Mouse (Mus musculus): ENCODE data around the gene Ralgps1.

DNA sequence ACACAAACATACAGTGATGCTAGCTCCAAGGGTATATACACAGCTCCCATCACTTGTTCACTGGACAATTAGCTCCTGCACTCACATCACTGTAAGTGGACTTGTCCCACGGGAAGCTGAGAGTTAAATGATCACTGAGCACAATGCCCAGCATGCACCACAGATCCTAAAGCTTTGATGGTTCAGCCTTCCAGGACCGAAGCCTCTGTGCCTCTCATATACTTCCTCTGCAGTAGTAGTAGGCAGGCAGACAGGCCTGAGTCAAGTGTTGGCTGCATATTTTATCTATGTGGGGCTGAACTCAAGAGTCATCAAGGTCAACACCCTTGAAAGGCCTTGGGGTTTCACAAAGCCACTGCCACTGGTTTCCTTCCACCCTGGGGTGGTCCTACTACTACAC, 49.6 kb downstream of the Ralgps1 start:
- TF ChIP-seq GATA1 (IDR thresholded peaks at IDR 0.05; ENCODE audit: borderline replicate concordance, low read length), result no peak
- TF ChIP-seq FLI1 (IDR thresholded peaks at IDR 0.05; ENCODE audit: low read length), result no peak
